Mouse (Mus musculus) hindlimb bud, embryonic 11.5 days (tissue): ENCODE data around the gene Neu2.

Experiments used
- DNase-seq: peaks from one replicate; pipeline ENCODE4 v3.0.0-alpha.2; 2012; ENCODE audit warnings: low read depth, low spot score; ENCODE audit errors: extremely low spot score

The Neu2 gene

DNA sequence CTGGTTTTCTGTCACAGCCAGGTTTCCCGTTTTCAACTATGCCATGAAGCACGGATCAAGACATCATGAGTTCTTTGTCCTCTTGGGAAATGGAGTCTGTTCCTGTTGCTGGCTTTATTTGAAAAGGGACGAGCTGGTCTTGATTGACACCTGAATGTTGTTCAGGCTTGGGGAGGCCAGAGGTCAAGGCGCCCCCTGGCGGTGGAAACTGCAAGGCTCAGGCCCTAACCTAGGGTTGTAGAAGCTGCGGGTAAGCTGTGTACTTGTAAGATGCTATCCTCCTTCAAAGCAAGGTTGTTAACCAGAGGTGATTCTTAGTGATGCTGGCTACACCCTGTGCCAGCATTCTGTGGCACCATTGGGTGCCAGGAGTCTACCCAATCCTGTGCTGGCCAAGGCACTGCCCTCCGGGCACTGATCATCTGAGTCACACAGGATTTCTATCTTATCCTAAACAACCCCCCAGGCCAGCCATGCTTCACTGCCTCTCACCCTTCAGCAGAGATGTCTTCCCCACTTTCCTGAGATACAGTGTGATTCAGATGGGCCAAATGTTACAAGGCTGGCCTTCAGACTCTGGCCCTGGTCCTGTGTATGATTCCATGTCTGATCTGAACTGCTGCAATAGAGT is 98.8 kb downstream of the Neu2 start:
- DNase-seq = peak; percentile 8

DNA sequence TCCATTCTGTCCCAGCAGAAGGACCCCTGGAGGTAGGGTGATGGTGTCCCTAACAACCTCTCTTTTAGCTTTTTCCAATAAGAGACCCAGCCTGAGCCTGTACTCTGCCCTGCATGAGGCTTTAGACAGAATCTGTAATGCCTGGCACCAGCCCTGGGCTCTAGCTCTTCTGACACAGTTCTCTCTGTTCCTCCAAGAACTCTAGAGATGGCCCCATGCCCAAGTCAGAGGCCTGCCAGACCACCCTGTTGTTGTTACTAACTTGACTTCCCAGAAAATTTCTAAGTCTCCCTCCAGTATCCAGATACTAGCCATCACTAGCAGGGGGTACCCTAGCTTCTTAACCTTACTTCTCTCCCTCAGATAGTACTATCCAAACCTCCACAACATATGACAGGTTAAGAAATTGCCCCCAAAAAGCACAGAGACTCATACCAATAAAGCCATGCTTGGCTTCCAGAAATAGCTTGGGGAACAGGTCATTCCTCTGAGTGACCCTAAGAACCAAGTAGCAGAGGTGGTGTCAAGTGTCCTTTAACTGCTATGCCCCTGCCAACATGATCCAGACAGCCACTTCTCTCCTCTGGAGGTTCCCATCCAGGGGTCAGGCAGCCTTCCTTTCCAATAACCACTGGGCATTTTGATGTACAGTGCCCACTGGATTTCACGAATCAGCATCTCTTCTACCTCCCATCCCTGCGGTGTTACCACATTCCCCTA is 105.0 kb downstream of the Neu2 start:
- no peak for DNase-seq

DNA sequence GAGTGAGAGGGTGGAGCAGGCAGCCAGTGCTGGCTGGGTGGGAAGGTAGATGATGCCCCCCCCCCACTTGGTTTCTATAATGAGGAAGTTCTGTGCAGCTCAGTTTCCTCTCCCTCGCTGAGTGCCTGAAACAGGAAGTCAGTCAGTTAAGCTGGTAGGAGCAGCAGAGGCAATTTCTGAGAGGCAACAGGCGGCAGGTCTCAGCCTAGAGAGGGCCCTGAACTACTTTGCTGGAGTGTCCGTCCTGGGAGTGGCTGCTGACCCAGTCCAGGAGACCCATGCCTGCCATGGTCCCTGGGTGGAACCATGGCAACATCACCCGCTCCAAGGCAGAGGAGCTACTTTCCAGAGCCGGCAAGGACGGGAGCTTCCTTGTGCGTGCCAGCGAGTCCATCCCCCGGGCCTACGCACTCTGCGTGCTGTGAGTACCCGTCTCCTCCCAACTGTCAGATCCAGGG is 110.6 kb downstream of the Neu2 start, which contains the start of gene Inpp5d:
Inpp5d (plus strand) TSS at position 102 of the 458 bp plus-strand sequence.
- no peak for DNase-seq

DNA sequence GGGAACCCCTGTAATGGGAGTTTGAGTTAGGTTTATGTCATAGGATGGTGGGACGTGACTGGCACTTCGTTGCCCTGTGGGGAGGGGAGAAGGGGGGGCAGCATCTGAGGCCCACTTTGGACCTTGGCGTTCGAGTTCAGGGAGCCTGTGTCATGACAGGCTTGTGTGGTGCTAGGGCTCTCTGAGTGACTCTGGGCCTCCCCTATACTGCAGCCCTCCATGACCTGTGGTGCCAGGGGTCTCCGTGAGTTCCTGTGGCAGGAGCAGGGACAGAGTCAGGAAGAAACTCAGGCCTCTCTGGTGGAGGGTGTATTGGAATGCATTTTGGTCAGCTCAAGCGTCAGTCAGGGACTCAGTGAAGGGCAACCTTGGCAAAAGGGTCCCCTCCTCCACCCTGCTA is 111.0 kb downstream of the Neu2 start:
- no peak for DNase-seq

DNA sequence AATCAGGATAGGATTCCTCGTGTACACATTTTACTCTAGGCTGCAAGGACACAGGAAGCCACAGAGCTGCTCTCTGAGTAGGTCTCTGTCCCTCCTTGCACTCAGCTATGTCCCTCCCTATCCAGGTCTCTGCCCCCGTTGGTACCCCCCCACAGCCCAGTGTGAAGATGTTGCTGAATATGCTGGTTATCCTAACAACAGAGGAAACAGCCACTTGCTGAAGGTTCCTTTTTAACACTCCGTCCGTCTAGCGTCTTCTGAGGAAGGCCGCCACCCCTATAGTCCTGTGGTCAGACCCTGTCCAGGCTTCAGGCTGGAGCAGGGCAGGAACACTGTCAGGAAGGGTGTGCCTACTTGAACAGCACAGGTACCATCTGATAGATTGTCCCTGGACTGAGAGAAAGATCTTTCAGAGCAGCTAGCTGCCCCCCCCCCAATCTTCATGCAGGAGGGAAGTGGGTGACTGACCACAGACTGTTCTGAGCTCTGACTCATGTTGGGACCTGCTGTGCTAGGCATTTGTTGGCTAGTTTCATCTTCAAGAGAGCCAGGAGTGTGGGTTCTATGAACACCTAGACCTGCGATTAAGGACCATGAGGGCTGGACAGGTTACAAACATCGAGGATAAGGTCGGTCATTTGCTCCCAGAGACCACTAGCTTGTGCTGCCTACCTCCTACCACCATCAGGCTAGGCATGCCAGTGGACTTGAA is 111.6 kb downstream of the Neu2 start:
- no peak for DNase-seq

DNA sequence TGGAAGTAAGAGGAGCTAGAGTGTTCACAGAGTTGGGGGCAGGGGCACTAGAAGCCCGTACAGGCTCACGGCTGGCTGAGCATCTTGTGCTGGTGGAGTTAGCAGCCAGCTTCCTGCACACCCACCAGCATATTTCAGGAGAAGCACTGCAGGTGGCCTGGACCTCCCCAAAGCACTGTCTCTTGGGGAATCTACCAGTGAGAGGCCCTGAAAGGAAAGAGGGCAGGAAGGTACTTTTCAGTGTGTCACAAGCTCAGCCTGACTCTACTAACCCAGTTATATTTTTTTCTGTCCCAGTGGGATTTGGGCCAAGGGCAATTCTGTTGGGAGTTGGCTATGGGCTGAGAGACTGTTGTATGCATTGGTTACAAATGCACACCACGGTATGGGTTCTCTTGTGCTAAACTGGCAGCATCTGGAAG is 112.2 kb downstream of the Neu2 start:
- DNase-seq = no peak

DNA sequence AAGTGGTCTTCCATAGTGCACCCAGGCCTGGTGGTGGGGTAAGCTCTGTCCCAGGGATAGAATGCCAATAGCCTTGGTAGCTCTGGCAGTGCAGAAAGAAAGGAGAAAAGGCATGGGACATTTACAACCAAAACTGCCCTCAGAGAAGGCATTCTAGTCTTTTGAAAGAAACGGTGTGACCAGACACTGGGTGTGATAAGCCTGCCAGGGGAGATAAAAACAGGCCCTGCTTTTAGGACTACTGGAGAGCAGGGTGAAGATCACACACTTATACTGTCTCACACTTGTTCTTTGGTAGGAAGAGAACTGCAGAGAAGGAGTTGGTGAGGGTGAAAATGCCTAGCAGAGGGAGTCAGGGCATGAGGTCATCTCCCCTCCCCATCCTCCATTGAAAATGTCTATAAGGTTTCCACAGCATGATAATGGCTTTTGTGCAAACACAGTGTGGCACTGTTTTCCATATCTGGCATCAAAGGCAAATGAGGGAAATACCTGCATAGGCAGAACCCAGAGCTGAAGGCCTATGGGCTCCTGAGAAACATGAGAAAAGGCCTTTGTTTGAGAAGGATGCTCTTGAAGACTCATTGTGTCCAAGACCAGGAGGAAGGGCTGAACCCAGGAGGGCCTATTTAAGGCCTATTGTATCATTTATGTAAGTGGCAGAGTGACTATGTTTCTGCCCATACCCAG is 114.4 kb downstream of the Neu2 start:
- no peak for DNase-seq

DNA sequence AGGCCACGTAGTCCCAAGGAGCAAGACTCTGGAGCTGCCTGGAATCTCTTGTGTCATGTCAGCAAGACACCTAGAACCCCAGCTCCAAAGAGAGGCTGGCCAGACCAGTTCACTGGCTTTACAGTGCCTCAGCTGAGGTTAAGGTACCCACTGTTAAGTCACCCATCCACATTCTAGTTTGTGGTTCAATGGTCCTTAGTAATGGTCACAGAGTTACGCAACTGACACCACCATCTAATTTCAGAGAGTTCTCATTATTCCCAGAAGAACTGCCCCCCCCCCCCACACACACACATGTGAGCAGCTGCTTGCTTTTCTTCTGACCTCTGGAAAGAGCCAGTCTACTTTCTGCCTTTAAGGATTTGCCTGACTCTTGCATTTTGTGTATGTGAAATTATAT is 115.1 kb downstream of the Neu2 start:
- no peak for DNase-seq

DNA sequence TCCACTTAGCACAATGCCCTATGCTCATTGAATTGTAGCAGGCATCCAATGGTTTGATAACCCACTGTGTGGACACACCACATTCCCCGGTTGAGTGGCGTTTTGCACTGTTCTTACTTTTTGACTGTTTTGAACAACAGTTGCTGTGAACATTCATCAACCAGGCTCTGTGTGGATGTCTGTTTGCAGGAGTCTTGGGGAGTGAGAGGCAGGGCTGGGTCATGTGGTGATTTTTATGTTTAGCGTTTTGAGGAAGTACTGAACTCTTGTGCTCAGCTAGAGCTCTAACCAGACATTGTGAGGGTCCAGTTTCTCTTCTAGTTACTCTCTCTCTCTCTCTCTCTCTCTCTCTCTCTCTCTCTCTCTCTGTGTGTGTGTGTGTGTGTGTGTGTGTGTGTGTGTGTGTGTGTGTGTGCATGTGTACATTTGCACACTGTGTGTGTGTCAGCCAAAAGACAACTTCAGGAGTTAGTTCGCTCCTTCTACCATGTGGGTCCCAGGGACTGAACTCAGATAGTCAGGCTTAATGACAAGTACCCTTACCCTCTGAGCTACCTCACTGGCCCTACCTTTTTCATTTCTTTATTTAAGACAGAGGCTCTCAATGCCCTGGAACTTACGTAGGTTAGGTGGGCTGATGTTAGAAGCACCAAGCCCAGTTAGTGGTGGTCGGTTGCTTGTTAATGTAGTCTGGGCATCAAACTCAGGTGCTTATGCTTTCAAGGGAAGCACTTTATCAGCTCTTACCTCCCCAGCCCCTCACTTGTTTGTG is 115.8 kb downstream of the Neu2 start:
- no peak for DNase-seq

DNA sequence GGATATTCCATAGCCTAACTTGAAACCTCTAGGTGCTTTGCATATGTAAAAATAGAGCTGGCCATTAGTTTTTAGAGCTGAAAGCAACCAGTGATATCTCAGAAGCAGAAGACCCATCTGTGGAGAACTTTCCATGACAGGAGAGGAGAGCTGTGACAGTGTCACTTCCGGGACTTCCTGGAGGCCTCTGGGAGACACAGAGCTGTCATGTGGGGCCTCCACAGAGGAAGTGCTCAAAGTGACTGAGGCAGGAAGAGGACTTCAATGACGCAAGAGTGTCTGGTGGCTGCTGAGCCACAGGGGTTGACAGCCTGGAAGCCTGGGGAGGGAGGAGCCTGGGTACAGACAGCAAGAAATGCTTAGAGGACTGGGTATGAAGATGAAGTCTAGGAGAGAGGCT is 116.7 kb downstream of the Neu2 start:
- DNase-seq = no peak

DNA sequence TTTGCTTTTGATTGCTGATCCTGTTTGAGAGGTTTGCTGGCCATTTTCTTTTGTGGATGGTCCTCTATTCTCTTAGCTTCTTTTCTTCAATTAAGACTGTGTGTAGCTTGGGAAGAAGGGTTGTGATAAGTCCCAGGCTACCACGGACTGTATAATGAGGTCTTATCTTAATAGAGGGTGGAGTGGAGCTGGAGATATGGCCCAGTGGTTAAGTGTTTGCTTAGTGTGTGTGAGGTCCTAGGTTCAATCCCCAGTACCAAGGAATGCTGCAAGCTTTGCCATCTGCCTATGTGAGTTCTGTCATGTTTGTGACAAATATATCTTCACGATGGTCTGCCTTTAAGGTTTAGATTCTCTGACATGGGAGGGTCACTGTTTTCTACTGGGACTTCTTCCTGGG is 118.4 kb downstream of the Neu2 start:
- DNase-seq = no peak

DNA sequence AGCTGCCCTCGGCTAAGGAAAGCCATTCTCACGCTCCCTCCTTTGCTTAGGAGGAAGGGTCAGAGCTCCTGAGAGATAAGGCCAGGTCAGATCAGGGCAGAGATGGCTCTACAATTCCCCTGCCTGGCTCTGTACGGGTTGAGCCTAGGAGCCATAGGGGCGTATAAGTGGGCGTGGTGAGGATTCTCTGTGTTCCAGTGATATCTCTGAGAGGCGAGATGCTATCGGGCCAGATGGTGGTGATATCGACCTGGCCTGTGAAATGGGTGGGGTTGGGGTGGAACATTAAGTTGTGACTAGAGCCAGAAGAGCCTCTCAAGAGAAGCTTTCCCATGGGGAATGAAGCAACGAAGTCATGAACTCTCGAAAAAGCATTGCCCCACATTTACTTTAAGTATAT is 121.9 kb downstream of the Neu2 start:
- no peak for DNase-seq

DNA sequence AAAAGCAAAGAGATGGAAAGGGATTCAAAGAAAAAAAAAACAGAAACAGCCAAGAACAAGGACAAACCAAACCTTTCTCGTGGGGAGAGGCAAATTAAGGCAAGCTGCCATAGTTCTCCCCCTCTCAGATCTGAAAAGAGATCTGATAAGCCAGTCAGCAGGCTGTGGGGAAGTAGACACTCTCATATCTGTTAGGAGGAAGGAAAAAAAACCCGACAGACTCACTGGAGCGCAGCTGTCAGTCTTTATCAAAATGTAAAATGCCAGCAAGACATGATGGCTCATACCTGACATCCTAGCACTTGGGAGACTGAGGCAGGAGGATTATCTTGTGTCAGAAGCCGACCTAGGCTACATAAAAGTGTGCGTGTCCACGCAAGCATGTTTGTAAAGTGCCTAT is 122.5 kb downstream of the Neu2 start:
- DNase-seq = no peak

DNA sequence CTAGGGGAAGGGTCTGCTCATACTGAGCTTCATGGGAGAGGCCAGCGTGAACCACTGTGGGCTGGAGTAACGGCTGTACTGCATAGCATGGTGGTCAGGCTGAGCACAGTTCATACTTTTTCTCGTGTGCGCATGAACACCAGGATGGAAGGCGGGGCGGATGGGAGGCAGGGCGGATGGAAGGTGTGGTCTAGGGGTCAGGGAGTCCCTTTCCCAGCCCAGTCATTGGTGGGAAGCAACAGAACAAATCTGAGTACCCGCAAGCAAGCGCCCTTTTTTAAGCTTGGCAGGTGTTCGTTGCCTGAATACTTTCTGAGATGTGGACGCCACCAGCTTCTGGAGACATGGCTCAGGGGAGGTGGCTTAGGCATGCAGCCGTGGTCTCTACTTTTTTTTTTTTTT is 127.0 kb downstream of the Neu2 start:
- DNase-seq = no peak

DNA sequence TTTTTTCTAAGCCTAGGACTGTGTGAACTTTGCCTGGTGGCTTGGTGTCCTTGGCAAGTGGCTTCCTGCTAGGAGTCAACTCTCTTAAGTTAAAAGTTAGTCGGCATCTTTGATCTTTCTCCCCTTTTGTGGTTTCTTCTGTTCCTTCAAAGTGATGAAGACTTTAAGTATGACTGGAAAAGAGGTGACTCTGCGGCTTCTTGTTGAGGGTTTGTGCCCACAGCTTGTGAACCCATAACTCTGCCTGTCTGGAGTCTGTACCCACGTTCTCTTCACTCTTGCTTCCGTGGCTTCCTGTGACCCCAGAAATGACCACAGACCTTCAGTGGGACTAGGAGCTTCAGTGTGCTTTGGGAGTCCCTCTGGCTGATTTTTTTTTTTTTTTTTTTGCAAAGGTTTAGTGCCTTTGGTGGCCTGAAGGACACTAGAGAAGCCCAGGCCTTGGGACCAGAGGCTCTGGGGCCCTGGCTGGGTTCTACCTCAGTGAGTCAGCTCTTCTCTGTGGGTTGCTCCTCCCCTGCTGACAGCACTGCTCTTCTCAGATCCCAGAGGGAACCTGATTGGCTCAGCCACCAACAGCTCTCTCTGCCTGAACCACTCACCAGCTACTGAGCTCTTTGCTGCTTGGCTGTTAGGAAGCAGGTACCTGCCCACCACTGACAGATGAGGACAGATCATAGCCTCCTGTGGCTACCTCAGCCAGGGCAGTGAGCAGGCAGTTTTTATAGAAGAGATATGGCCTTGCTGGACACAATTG is 127.6 kb downstream of the Neu2 start:
- DNase-seq = no peak

DNA sequence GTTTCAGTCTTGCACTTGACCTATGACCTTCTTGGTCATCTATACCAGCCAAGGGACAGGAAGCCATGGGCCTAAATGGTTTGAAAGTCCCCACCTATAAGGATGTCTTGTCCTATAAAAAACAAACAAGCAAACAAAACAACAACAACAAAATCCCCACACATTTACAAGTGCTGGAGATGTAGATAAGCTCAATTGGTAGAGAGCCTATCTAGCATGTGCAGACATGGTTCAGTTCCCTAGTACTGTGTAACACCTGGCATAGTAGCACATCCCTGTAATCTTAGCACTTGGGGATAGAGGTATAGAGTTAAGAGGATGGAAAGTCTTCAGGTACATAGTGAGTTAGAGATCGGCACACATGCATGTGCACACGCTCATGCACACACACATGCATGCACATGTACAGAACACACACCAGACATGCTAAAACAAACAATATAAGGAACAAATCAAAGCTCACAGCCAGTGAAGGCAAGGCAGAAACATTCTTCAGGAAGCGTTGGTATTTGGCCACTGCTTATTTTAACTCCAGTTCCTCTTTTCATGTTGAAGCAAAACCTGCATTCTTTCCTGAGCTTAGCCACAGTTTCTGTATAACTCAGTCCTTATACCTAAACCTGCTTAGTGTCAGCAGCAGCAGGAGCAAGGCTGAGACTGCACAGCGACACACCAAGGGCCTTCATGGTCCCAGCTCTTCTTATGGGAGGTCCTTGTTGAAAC is 128.3 kb downstream of the Neu2 start:
- no peak for DNase-seq

DNA sequence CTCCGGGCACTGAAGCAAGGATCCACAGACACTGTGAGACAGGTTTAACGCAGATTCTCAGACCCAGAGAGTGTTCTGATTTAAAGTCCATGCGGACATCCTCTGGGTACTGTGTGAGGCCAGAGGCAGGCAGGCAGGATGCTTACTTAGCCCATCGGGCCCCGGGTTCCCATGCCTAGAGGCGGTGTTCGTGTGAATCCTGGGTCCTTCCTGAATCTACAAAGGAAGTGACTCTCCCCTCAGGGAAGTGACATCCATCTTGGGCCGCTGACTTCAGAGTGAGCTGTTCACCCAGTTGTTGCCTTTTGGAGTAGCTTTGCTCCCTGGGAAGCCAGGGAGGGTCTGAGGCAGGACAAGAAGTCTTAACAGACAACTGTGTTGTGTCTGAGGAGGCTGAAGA is 130.0 kb downstream of the Neu2 start:
- no peak for DNase-seq

DNA sequence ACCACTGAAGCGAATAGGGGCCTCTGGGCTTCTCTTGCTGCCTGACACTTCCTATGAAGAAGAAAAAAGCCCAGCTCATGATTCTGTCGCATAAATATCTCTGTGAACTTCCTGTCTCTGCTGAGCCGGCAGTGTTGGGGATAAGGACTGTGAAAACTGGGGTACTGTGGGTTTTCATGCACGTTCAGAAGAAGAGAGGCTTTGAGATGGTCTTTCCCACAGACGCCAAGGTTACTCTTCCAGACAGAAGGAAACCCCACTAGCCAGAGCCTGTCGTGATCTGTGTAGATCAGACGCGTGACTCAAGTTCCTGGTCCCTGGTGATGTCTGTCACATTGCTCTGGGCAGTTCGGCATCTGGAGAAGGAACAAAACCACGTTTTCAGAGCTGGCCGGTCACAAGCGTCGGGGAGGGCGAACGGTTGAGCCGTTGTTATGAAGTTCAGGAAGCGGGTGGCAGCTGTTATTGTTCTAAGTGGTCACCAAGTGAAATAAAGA is 130.5 kb downstream of the Neu2 start:
- DNase-seq = no peak

DNA sequence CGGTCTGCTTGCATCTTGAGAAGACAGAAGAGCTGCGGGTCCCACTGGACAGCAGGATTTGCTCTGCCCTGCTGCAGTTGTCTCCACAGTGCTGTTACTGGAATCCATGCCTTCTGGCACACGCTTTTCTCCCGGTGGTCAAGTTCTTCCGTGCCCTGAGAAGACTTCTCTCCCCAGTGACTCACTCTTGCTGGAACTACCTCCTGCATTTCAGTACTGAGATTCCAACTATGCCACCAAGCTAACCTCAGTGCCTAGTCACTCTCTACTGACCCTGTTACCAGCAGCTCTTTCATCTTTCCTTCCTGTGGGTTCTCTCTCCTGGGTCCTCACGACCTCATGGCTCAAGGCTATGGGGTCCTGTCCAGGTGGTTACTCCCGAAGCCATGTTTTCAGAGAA is 133.3 kb downstream of the Neu2 start:
- DNase-seq = no peak
